Mouse (Mus musculus): ENCODE data around the gene Esrp2. TPM values are rescaled to one million over a fixed set of nuclear protein-coding genes. Genes with fewer than 3 reads are reported as not detected.
A peak's percentile ranks its signal among the peaks of the same experiment; 100 is the strongest.

The Esrp2 gene
- polyA plus RNA-seq, 1 experiment: 31.0 TPM

DNA sequence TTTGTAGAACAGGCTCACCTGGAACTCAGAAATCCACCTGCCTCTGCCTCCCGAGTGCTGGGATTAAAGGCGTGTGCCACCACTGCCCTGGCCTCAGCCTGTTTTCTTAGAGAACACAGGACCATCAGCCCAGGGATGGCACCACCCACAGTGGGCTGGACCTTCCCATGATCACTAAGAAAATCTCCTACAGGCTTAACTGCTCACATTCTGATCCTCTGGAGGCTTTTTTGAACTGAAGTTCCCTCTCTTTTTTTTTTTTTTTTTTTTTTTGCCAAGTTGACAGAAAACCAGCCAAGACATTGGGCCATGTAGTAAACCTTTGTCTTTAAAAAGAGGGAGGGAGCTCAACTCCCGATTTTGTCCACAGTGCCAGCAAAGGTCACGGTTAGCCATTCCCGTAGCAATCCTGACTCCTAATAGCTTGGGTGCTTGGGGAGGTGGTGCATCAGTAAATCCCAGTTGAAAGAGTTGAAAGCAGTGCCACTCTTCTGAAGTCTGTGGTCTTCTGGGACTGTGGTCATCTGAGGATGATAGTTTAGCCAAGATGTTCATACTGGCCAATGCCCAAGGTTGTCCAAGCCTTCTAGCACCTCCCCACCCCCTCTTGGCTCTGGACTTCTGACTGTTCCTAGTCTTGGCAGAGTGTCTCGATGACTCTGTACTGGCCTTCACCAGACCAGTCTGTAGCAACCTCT, 11.2 kb upstream of the Esrp2 start:
- no peak overlapping the region for H3K4me3 ChIP-seq (ENCODE audit: insufficient read depth, low read depth, low read length)
- H3K27me3 ChIP-seq (replicated peaks; ENCODE audit: control insufficient read depth, insufficient read depth, low read length): no peaks in the 10 kb centered on the region
- TF ChIP-seq CTCF (conservative IDR thresholded peaks at IDR 0.05; ENCODE audit: insufficient read depth, insufficient read length, low read depth, low read length) (no peak), POLR2A (IDR thresholded peaks at IDR 0.05; ENCODE audit: low read depth, low read length) (no peak)
- no peak overlapping the region for H3K27ac ChIP-seq (ENCODE audit: insufficient read depth, low read depth, low read length)
- WGBS: 48% methylated on average over 6 of the region's 6 CpGs
- peak; percentile 63 for DNase-seq
- no peaks in the 10 kb centered on the region for H3K36me3 ChIP-seq (ENCODE audit: control insufficient read depth, insufficient read depth, low read length)
- peaks cover 3% of the 10 kb centered on the region; the same call in 1 of the 2 replicates for H3K4me1 ChIP-seq (ENCODE audit: control insufficient read depth, insufficient read depth, low read length)

DNA sequence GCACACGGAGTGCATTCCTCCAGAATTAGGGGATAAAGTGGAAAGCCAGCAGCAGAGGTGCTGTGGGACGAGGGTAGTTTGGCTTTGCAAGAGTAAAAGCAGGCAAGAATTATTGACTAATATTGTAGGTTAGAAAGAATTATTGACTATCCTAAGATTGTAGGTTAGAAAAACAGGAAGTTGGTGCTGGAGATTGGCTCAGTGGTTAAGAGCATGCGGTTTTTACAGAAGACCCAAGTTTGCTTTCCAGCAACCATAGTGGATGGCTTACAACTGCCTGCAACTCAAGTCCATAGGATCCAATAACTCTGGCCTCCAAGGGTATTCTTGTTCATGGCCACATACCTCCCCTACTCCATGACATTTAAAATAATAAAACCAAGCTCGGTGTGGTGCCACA, 9.2 kb upstream of the Esrp2 start:
- Histone ChIP-seq H3K27ac (ENCODE audit: insufficient read depth, low read depth, low read length) (no peak overlapping the region), H3K4me3 (ENCODE audit: insufficient read depth, low read depth, low read length) (no peak overlapping the region), H3K4me1 (ENCODE audit: control insufficient read depth, insufficient read depth, low read length) (peaks cover 2% of the 10 kb centered on the region; the same call in 1 of the 2 replicates), H3K36me3 (ENCODE audit: control insufficient read depth, insufficient read depth, low read length) (no peaks in the 10 kb centered on the region), H3K27me3 (replicated peaks; ENCODE audit: control insufficient read depth, insufficient read depth, low read length) (no peaks in the 10 kb centered on the region)
- 93% methylated on average over 4 of the region's 4 CpGs for WGBS
- TF ChIP-seq CTCF (conservative IDR thresholded peaks at IDR 0.05; ENCODE audit: insufficient read depth, insufficient read length, low read depth, low read length): no peak
- no peak for TF ChIP-seq POLR2A (IDR thresholded peaks at IDR 0.05; ENCODE audit: low read depth, low read length)
- no peak for DNase-seq

DNA sequence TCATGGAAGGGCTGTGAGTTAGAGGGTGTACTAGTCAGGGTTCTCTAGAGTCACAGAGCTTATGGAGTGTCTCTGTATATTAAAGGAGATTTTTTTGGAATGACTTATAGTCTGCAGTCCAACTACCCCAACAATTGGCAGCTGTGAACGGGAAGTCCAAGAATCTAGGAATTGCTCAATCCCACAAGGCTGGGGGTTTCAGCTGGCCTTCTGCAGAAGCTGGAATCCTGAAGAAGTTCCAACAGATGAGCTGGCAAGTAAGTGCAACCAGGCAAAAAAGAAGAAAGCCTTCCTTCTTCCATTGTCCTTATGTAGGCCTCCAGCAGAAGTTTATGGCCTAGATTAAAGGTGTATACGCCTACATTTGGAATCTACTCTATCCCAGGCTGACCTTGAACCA, 8.6 kb upstream of the Esrp2 start:
- Histone ChIP-seq H3K4me3 (ENCODE audit: insufficient read depth, low read depth, low read length) (no peak overlapping the region), H3K36me3 (ENCODE audit: control insufficient read depth, insufficient read depth, low read length) (no peaks in the 10 kb centered on the region), H3K27me3 (replicated peaks; ENCODE audit: control insufficient read depth, insufficient read depth, low read length) (no peaks in the 10 kb centered on the region), H3K27ac (ENCODE audit: insufficient read depth, low read depth, low read length) (no peak overlapping the region), H3K4me1 (ENCODE audit: control insufficient read depth, insufficient read depth, low read length) (no peaks in the 10 kb centered on the region; the same call in 1 of the 2 replicates)
- TF ChIP-seq CTCF (conservative IDR thresholded peaks at IDR 0.05; ENCODE audit: insufficient read depth, insufficient read length, low read depth, low read length) (no peak), POLR2A (IDR thresholded peaks at IDR 0.05; ENCODE audit: low read depth, low read length) (no peak)
- WGBS: 90% methylated on average over 2 of the region's 2 CpGs
- no peak for DNase-seq

DNA sequence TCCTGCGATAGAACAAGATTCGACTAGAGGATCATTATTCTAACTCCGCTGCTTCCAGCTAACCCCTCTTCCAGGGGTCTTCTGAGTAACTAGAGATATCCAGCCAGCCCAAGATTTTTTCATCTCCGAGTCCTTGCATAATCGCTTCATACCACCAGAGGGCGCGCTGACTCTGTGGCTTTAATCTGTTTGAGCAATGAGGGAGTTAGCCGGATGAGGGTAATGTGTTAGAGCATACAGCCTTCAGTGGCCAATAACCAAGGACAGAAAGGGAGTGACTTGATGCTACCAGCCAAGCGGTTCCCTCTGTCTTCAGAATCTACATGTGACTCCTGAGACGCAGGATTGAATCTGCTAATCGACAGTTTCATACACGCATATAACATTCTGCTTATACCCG, 4.0 kb upstream of the Esrp2 start:
- Histone ChIP-seq H3K4me3 (ENCODE audit: insufficient read depth, low read depth, low read length) (no peak overlapping the region), H3K27me3 (replicated peaks; ENCODE audit: control insufficient read depth, insufficient read depth, low read length) (no peaks in the 10 kb centered on the region), H3K36me3 (ENCODE audit: control insufficient read depth, insufficient read depth, low read length) (no peaks in the 10 kb centered on the region), H3K4me1 (ENCODE audit: control insufficient read depth, insufficient read depth, low read length) (peaks cover 6% of the 10 kb centered on the region; the same call in 1 of the 2 replicates), H3K27ac (ENCODE audit: insufficient read depth, low read depth, low read length) (no peak overlapping the region)
- peak; percentile 86 for DNase-seq
- 12% methylated on average over 13 of the region's 13 CpGs for WGBS
- TF ChIP-seq POLR2A (IDR thresholded peaks at IDR 0.05; ENCODE audit: low read depth, low read length) (no peak), CTCF (conservative IDR thresholded peaks at IDR 0.05; ENCODE audit: insufficient read depth, insufficient read length, low read depth, low read length) (peak; percentile 94)

DNA sequence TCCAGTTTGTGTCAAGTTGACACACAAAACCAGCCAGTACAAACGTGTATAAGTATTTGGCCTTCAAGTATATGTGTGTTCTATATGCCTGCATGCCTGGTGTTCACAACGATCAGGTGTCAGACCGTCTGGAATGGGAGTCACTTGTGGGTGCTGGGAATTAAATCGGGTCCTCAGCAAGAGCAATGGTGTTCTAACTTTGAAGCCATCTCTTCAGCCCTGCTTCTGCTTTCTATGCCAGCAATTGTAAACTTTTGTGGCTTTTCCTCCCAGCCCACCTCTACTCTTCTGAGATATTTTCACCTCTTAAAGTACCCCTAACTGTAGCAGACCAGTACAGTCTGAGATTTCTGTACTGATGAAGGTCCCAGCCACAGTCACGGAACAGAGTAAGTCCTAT, 3.4 kb upstream of the Esrp2 start:
- no peaks in the 10 kb centered on the region for H3K27me3 ChIP-seq (replicated peaks; ENCODE audit: control insufficient read depth, insufficient read depth, low read length)
- no peak overlapping the region for H3K4me3 ChIP-seq (ENCODE audit: insufficient read depth, low read depth, low read length)
- WGBS: 64% methylated on average over 5 of the region's 5 CpGs
- H3K27ac ChIP-seq (ENCODE audit: insufficient read depth, low read depth, low read length): no peak overlapping the region
- peaks cover 6% of the 10 kb centered on the region; the same call in 1 of the 2 replicates for H3K4me1 ChIP-seq (ENCODE audit: control insufficient read depth, insufficient read depth, low read length)
- TF ChIP-seq POLR2A (IDR thresholded peaks at IDR 0.05; ENCODE audit: low read depth, low read length) (no peak), CTCF (conservative IDR thresholded peaks at IDR 0.05; ENCODE audit: insufficient read depth, insufficient read length, low read depth, low read length) (no peak)
- DNase-seq: no peak
- H3K36me3 ChIP-seq (ENCODE audit: control insufficient read depth, insufficient read depth, low read length): no peaks in the 10 kb centered on the region

DNA sequence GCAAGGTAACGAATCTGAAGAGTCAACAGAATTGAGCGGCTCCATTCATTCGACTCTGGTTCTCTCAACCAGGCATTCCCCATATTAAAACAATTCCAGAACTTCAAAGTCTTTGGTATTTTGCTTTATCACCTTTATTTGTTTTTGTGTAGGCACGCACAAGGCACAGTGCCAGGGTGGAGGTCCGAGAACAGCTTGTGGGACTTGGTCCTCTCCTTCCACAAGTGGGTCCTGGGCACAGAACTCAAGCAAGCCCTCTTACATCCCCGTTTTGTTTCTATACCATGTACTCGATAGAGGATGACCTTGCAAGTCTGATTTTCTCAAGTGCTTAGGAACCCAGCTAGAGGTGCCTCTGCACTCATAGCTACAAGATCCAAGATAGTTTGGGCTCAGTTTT, 1.8 kb upstream of the Esrp2 start:
- TF ChIP-seq POLR2A (IDR thresholded peaks at IDR 0.05; ENCODE audit: low read depth, low read length) (no peak), CTCF (conservative IDR thresholded peaks at IDR 0.05; ENCODE audit: insufficient read depth, insufficient read length, low read depth, low read length) (no peak)
- peak overlapping the region; percentile 51 for H3K4me3 ChIP-seq (ENCODE audit: insufficient read depth, low read depth, low read length)
- H3K27ac ChIP-seq (ENCODE audit: insufficient read depth, low read depth, low read length): peak overlapping the region; percentile 62; the same call in 1 of the 2 replicates
- H3K27me3 ChIP-seq (replicated peaks; ENCODE audit: control insufficient read depth, insufficient read depth, low read length): no peaks in the 10 kb centered on the region
- no peaks in the 10 kb centered on the region for H3K36me3 ChIP-seq (ENCODE audit: control insufficient read depth, insufficient read depth, low read length)
- no peak for DNase-seq
- 23% methylated on average over 7 of the region's 7 CpGs for WGBS
- H3K4me1 ChIP-seq (ENCODE audit: control insufficient read depth, insufficient read depth, low read length): peaks cover 13% of the 10 kb centered on the region; the same call in 1 of the 2 replicates

DNA sequence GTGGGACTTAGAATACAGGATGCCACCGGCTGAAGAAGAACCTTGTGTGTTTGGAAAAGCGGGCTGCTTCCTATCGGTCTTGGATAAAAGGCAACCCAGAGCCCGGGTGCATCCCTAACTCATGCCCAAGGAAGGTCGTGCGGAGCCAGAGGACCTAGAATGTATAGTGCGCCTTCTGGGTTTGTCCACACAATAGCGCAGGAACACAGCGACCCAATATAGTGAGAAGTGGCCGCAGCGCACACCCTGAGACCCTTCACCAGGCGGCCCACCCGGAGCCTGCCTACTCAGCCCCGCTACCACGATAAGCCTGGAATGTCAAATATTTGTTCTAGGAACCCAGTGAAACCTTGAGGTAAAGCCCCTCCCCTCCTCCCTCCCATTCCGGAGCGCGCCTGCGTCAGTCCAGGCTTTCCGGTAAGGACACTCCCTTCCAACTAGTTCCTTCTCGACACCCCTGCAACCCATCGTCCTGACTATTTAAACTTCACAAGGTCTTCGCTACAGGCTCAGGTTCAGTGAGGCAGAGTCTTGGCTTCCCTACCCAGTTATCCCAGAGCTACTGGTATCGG, 1.2 kb upstream of the Esrp2 start:
- under 1% methylated on average over 24 of the region's 24 CpGs for WGBS
- DNase-seq: peak; percentile 89

More for the DNA sequence above, 1.2 kb upstream of the Esrp2 start:
- peaks cover 13% of the 10 kb centered on the region; the same call in 1 of the 2 replicates for H3K4me1 ChIP-seq (ENCODE audit: control insufficient read depth, insufficient read depth, low read length)
- H3K27ac ChIP-seq (ENCODE audit: insufficient read depth, low read depth, low read length): peak overlapping the region; percentile 85
- peak overlapping the region; percentile 51 for H3K4me3 ChIP-seq (ENCODE audit: insufficient read depth, low read depth, low read length)
- no peaks in the 10 kb centered on the region for H3K36me3 ChIP-seq (ENCODE audit: control insufficient read depth, insufficient read depth, low read length)
- H3K27me3 ChIP-seq (replicated peaks; ENCODE audit: control insufficient read depth, insufficient read depth, low read length): no peaks in the 10 kb centered on the region
- no peak for TF ChIP-seq CTCF (conservative IDR thresholded peaks at IDR 0.05; ENCODE audit: insufficient read depth, insufficient read length, low read depth, low read length)
- TF ChIP-seq POLR2A (IDR thresholded peaks at IDR 0.05; ENCODE audit: low read depth, low read length): peak; percentile 55

All from kidney, adult 2 months (tissue).